Mouse (Mus musculus): ENCODE measurements around the gene Trim2.
A peak's percentile ranks its signal among the peaks of the same experiment; 100 is the strongest.

Trim2 gene

DNA sequence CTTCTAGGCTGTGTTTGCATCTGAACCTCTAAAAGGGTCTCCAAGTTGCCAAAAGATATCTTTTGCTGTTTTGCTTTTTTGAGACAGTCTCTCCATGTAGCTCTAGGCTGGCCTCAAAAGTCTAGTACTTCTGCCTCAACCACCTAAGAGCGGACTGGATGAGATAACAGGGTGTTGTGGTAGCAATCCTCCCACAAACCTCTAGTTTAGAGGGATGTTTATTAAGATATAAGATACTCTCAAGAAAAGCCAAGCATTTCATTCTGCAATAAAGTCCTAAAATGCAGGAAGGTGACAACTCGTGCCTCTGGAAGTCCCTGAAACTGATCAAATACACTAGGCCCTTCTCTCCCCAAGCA, 52.2 kb downstream of the Trim2 start:
- no peak for DNase-seq (ENCODE audit: low spot score)

DNA sequence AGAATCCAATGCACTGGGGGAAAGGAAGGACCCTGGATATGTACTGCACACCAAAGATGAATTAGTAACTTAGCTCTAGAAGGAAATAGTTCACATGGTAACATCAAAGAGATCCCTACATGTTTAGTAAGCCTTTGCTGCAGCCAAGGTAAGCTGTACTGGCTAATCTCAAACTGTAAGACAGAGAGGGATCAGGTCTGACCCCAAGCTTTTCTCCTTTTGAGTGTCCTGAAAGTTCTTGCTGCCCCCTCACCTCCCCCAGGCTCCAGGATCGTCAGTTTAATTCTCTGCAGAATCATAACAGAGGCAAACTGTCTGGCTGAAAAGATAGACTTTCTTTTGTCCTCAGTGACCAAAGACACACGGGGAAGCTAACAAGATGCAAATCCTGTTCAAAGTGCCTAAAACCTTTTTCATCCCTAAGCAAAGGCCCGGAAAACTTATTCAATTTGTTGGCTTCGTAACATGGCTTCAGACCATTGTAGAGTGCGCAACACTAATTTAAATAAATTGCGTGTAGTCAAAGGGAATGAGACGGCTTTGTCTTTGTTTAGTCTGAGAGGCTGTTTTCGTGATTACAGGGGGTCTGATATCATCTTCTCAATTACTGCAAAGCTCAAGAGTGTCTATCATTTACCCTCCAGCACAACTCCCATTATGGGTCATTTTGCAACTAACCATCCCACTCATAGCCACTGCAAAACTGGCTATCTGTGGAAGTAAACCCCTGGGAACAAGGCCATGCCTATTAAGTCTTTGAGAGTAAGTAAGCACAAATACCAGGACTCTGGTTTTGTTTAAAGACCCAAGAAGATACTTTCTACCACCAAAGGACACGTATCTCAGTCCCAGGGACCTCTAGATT, 52.8 kb downstream of the Trim2 start:
- DNase-seq (ENCODE audit: low spot score) = no peak

DNA sequence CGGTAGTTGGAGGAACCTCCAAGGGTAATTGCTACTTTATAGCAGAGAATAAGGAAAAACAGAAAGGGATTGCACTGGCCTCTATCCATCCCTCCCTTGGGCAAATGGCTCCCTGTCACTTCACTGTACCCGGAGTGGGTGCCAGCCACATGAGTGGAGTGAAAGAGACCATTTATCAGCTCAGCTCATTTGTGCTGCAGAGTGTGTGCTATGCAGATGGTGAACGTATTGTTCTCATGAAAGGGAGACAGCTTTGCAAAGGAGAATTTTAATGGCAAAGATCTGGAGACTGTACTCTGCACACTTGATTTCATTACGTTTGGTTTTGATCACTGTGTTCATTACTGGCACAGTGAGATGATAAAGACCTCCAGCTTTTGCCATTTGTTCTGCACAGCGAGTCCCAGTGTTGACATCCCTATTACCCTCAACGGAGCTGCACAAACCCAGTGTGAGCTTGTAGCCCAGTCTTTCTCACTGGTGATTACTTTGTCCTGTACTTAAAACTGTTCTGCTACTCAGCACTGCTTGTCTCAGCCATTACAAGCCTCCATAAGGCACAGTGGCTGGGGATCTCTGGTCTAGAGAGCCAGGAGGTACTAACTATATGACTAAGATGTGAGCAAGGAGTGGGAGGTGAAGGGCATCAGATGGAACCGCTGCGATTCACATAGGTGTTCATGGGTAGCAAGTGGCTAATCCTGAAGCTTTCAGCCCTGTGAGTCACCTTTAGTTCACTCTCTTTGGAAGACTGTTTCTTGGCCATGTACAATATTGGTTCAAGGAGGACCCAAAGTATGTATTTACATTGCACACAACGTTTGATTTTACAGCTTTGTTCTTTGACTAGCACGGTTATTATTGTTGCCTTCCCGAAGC, 53.7 kb downstream of the Trim2 start:
- DNase-seq (ENCODE audit: low spot score) = no peak

DNA sequence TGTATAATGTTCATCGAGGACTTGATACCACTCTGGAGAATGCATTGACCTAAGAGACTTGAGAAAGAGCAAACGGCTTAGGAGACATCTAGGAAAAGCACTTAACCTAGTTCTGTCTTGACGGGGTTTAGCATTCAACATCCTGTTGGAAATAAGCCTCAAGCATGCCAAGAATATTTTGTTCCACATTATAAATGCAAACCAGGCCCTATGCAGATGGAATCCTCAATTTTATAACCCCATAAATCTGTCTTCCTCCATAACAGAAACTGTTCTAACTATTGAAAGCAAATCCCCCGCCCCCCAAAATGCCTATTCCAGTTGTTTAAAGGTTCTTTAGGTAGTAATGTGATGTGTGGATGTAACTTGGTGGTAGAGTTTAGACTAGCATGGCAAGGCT, 55.0 kb downstream of the Trim2 start:
- DNase-seq (ENCODE audit: low spot score) = no peak

DNA sequence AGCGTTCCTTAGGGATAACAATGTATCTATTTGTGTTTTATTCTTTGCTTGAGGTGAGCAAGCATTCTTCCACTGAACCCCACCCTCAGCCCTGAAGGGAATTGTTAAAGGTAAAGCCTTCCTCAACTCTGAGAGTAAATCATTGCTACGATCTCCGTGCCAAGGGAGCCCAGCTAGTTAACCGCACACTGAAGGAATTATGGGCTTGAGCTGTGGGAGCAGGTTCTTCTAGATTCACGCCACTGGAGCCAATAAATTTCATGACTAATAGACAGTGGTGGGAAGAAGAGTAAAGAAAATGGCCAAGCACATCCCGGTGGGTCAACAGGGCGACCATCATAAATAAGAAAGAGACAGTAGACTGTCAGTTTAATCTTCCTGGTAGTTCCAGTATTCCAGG, 56.4 kb downstream of the Trim2 start:
- DNase-seq (ENCODE audit: low spot score) = no peak

DNA sequence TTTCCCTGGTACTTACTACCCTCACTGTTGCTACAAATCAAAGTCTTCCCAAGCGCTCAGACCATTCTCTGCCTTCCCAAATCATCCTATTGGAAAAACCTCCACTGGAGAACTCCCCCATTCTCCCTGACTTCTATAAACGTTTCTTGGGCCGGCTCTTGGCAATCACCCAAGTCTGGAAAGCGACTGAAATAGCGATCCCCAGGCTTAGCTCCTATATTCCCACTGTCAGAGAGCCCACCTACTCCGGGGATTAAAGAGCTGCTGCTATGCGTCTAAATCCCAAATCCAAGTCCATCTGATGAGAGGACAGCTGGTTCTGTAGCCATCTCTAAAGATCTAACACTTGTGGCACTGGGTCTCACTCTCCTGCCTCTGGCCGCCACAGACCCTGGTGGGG, 58.9 kb downstream of the Trim2 start:
- DNase-seq (ENCODE audit: low spot score) = no peak

DNA sequence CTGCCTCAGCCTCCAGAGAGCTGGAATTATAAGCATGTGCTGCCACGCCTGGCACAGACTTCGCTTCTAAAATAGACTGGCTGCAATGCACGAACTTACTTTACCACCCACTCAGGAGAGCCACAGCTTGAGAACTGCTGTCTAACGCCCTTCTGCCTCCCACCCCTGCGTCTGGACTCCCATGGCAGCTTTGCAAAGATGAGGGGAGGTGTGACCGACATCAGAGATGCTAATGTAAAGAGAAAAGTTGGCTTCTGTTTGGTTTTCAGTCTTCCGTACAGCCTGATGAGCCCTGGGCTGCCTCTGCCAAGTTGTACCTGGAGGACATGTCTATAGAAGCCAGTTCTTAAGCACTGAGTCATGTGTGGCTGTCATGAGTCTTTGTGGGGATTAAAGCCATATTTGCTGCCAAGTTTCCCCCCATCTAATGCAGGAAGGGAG, 60.2 kb downstream of the Trim2 start:
- DNase-seq (ENCODE audit: low spot score) = no peak

DNA sequence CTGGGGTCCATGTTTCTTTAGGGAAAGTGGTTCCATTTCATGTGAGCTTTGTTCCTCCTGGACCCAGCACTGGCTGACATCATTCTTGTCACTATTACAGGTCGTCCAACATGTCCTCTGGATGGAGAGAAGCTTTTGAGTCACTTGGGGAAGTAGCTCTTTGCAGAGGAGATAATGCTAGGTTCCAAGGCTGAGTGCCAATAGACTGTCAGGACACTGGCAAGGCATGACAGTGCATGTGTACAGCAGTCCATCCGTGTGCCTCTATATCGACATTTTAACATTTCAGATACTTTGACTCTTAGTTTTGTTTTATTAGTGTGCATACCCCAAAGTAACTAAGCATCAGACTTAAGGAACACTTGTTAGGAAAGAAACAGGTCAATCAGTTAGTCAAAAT, 63.6 kb downstream of the Trim2 start:
- no peak for DNase-seq (ENCODE audit: low spot score)

DNA sequence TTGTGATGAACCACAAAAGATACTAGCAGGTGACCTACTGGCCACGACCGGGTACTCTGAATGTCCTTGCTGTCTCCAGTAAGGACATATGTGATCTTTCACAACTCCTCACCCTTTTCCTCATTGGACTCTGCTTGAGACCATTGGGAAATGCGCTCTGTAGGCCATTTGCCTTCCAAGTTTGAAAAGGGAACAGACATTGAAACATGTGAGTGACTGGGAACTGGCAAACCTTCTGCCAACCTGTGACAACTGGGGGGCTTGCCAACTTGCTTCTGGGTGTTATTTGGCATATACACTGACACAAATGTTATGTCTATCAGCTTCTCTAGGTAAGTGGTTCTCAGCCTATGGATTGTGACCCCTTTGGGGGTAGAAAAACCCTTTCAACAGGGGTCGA, 64.2 kb downstream of the Trim2 start:
- no peak for DNase-seq (ENCODE audit: low spot score)

DNA sequence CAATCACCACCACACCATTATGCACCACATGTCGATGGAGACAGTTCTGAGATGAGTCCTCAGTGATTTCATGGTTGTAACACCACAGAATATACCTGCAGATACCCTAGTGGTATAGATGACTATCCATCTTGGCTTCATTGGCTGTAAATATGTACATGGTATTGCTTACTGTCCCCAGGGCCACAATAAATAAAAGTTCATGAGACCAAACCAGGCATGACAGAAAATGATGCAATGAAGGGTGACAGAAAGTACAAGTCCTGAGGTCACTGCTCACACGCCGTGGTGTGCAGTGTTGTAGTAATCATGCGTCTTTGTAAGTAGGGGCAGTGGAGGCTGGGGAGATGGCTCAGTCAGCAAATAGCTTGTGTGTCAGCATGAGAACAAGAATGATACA, 65.6 kb downstream of the Trim2 start:
- no peak for DNase-seq (ENCODE audit: low spot score)

DNA sequence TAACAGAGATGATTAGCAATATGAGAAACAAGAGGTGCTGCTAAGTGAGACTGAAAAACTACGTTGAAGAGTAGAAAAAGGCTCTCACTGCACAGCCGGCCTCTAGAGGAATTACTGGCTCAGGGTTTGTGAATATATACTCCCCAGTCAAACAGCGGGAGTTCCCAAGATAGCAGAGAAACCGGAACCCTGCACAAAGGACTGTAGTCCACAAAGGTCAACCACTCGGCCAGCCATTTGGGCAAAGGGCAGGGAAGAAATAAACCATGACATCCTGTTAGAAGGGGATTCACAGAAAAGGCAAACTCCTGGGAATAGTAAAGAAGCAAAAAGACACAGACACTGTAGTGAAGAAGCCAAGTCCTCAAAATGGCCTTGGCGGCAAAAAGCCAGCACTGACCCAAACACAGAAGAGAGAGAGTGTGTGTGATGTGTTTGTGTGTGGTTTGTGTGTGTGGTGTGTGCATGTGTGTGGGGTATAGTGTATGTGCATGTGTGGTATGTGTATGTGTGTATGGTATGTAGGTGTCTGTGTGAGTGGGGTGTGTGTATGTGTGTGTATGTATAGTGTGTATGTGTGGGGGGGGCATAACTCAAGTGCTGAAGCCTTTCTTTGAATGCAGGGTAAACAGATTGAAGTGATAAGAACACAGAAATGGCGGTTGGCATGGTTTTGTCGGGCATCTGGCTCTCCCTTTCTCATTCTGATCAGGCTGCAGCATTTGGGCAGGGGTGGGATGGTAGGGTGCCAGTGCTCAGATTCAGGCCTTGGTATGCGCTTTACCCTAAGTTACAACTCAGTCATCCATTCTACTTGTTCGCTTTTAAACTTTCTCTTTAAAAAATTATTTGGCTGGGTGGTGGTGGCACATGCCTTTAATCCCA, 71.0 kb downstream of the Trim2 start:
- peak; percentile 50 for DNase-seq (ENCODE audit: low spot score)

DNA sequence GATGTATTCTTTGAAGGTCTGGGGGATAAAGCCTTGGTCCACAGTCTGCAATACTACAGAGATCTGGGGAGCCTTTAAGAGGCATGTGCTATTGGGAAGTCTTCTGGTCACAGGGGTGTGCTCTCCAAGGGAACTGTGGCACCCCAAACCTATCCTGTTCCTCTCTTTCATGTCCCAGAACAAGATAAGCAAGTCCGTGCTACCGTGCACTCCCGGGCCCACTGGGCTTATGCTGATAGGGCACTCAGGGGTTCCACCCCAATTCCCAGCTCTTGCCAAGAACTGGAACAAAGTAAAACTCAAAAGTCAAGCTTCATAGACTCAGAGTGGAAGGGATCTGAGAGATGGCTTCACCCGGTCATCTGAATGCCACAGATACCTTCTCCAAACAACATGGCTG, 72.1 kb downstream of the Trim2 start:
- no peak for DNase-seq (ENCODE audit: low spot score)

DNA sequence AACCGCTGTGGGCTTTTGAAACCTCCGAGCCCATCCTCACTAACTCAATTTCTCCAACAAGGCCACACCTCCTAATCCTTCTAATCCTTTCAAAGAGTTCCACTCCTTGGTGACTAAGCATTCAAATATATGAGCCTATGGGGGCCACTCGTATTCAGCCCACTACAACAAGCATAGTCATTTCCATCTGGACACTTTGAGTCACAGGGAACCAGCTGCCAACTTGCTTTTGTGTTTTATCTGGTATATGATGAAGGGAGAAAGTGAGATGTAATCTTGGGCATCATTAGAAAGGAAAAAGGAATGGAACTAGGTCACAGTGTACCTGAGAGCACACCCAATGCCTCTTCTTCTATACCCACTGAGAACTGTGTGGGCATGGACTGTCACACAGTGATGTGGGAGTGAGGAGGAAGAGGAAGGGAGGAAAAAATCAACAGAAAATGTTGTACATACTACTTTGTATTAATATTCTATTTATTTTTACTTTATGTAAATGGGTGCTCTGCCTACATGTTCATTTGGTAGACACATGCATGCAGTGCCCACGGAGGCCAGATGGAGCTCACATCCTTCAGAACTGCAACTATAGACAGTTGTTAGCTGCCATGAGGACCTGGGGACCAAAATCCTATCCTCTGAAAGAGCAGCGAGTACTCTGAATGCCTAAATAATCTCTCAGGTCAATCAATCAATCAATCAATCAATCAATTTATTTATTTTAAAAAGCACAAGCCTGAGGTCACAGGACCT, 72.8 kb downstream of the Trim2 start:
- no peak for DNase-seq (ENCODE audit: low spot score)

DNA sequence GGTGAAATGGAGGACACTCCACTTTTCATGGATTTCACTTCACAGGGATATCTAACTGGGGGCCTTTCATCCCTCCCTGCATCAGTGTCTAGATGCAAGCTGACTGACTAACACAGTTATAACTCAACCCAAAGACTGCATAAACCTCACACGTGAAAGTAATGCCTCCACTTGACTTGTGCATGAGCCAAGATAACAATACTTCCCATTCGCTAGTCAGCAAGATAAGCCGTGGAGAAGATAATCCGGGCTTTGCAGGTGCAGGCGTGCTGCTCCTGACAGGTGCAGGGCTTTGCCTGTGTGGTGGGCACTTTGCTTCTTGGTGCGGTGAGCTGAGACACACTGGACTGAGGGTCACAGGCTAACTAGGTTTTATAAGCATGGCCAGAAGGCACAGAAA, 74.4 kb downstream of the Trim2 start:
- no peak for DNase-seq (ENCODE audit: low spot score)

DNA sequence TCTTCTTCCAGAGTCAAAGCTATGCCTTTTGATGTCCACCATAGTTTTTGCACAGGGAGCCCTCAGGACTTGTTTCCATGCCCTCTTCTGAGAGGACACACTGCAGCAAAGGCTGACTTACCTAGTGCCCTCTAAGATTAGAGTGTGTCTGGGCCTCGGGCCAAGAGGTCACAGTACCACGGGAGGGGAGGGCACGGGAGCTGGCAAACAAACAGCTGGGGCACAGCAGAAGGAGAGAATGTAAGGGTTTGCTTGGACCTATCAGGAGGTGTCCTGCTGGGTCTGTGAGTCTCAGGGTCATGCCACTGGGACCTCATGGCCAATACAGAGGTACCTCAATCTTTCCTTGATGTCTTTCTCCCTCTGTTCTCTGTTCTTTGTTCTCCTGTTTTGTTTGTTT, 75.7 kb downstream of the Trim2 start:
- DNase-seq (ENCODE audit: low spot score) = peak; percentile 44

DNA sequence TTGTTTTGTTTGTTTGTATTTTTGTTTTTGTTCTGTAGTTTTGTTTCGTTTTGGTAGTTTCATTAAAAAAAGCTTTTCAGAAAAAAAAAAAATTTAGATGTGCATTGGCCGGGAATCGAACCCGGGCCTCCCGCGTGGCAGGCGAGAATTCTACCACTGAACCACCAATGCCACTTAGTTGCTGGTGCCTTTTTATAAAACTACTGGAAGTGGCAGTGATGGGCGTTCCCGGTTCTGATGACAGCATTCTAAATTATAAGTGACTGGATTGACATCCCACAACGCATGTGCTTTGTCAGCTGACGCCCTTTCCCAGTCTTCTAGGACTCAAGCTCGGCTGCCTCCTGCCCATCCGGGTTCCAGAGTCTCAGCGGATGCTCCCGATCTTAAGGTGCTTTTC, 77.8 kb downstream of the Trim2 start:
- DNase-seq (ENCODE audit: low spot score) = peak; percentile 46

DNA sequence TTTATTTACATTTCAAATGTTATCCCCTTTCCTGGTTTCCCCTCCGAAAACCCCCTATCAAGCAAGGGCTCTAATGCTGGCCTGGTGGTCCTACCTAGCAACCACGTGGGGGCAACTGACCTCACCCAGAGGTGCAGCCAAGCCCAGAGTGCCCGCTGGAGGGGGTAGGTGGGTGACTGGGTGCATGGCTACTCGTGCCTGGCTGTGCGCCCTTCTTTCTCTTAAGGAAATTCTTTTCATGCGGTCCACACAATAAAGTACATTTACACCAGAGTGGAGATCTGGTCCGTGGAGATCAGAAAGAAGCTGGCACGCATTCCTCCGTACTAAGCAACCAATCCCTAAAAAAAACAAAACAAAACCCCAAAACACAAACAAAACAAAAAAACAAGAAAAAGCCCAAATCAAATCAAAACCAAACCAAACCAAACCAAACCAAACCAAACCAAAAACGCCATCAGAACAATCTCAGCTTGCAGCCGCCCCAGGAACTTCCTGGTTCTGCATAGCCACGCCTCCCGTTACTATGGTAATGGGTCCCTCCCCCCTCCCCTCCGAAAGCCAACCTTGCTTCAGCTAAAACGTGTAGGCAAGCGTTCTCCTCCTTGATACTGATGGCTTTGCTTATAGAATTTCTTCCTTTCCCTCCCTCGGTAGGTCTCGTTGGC, 78.3 kb downstream of the Trim2 start:
- DNase-seq (ENCODE audit: low spot score) = peak; percentile 94

DNA sequence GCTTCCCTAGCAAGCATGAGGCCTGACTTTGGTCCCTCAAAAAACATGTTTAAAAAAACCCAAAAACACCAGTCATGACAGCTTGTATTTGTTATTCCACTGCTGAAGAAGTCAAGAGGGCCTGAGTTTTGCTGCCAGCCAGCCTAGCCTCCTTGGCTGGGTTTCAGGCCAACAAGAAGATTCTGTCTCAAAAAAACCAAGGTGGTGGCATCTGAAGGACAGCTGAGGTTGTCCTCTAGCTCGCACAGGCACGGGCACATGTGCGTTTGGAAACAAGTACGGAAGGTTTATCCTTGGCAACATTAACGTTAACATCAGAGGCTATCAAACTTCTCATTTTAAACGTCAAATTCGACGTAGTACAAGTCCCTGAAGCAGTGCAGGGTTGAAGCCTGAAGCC, 79.0 kb downstream of the Trim2 start:
- DNase-seq (ENCODE audit: low spot score) = no peak

DNA sequence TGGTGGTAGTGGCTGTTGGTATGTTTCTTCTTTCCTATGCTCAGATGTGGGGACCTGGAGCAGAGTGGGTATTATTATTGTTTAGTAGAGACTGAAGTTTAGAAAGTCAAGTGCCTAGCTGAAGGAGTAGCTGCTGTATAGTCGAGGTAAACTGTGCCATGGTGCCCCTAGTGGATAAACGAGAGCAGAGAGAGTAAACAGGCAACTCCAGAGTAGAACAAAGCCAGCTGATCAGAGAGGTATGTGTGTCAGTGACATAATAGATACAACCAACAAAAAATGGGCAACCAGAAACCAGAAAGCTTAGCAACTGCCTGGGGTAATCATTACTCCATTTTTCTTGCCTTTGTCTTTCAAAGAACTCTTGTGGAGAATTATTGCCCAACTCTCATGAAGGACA, 81.7 kb downstream of the Trim2 start:
- peak; percentile 48 for DNase-seq (ENCODE audit: low spot score)

DNA sequence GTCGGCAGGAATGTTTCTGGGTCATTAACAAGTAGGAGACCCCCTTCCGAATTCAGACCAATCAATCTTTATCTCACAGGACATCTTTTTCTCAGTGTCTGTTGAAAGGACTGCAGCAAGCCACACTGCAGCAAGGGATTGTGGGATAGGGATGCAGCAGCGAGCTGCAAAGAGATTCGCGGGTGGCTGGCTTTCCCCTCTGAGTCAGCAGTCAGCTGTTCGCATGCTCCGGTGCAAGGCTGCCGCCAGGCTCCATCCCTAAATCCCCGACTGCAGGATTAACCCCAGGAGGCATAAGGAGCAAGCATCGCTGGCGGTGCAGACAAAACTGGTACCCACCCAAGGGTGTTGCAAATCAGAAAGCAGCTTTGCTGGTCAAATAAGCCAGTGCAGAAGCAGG, 85.9 kb downstream of the Trim2 start:
- peak; percentile 88 for DNase-seq (ENCODE audit: low spot score)

DNA sequence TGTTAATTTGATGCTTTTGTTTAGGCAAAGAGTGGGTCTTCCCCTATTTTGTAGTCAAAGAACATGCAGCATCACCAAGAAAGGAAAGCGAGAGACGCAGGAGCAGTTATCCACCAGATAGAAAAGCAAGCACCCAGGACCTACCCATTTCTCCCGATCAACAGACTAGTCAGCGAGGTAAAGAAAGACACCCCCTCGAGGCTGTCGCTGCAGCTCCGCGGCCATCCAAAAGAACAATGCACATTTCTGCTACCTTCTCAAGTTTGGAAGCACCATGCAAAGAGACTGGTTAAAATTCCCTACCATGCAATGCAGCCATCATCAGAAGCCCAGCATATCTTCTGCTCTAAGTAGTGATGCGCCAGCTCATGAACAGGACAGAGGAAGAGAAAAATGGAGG, 86.4 kb downstream of the Trim2 start:
- DNase-seq (ENCODE audit: low spot score) = peak; percentile 20

All from embryo, embryonic 10 days (tissue).